Mouse (Mus musculus): ENCODE measurements at regions not wholly inside any gene's neighbourhood (a gene's known extent, or its start where the extent isn't known, plus 50 kb on each side); places are given as distances from the start of the nearest gene placed in this dataset.

GRCm38 (mm10) chr9:69705942-69706341, 54.8 kb downstream of the Foxb1 start:
- Histone ChIP-seq H3K4me1 (ENCODE audit: control insufficient read depth, insufficient read depth, insufficient read length, low read length) (no peaks in the 10 kb centered on the region; the same call in 1 of the 2 replicates), H3K4me3 (ENCODE audit: insufficient read depth, low read depth, low read length) (no peak overlapping the region), H3K27ac (replicated peaks; ENCODE audit: low read depth, low read length) (0 out of 2 replicates have a peak overlapping the region, but pooled peaks have one; percentile 14)

GRCm38 (mm10) chr9:69705071-69705470, 55.7 kb downstream of the Foxb1 start:
- H3K4me3 ChIP-seq (ENCODE audit: insufficient read depth, low read depth, low read length), result no peak overlapping the region
- H3K27ac ChIP-seq (replicated peaks; ENCODE audit: low read depth, low read length), result no peak overlapping the region
- no peaks in the 10 kb centered on the region; the same call in 1 of the 2 replicates for H3K4me1 ChIP-seq (ENCODE audit: control insufficient read depth, insufficient read depth, insufficient read length, low read length)

- H3K27ac ChIP-seq (replicated peaks; ENCODE audit: low read depth, low read length), result no peak overlapping the region
- no peak overlapping the region for H3K4me3 ChIP-seq (ENCODE audit: insufficient read depth, low read depth, low read length)
- H3K4me1 ChIP-seq (ENCODE audit: control insufficient read depth, insufficient read depth, insufficient read length, low read length), result no peaks in the 10 kb centered on the region; the same call in 1 of the 2 replicates
Observed at GRCm38 (mm10) chr9:69703731-69704130, 57.0 kb downstream of the Foxb1 start.

- H3K27ac ChIP-seq (replicated peaks; ENCODE audit: low read depth, low read length), result no peak overlapping the region
- no peaks in the 10 kb centered on the region; the same call in 1 of the 2 replicates for H3K4me1 ChIP-seq (ENCODE audit: control insufficient read depth, insufficient read depth, insufficient read length, low read length)
- H3K4me3 ChIP-seq (ENCODE audit: insufficient read depth, low read depth, low read length), result no peak overlapping the region
Observed at GRCm38 (mm10) chr9:69702156-69702928, 58.4 kb downstream of the Foxb1 start.

GRCm38 (mm10) chr9:69700696-69701095, 60.0 kb downstream of the Foxb1 start:
- Histone ChIP-seq H3K4me3 (ENCODE audit: insufficient read depth, low read depth, low read length) (no peak overlapping the region), H3K4me1 (ENCODE audit: control insufficient read depth, insufficient read depth, insufficient read length, low read length) (no peaks in the 10 kb centered on the region), H3K27ac (replicated peaks; ENCODE audit: low read depth, low read length) (no peak overlapping the region)

GRCm38 (mm10) chr9:69691756-69692155, 69.0 kb downstream of the Foxb1 start:
- no peaks in the 10 kb centered on the region for H3K4me1 ChIP-seq (ENCODE audit: control insufficient read depth, insufficient read depth, insufficient read length, low read length)
- no peak overlapping the region for H3K4me3 ChIP-seq (ENCODE audit: insufficient read depth, low read depth, low read length)
- H3K27ac ChIP-seq (replicated peaks; ENCODE audit: low read depth, low read length), result no peak overlapping the region

- no peak overlapping the region for H3K27ac ChIP-seq (replicated peaks; ENCODE audit: low read depth, low read length)
Observed at GRCm38 (mm10) chr9:69687349-69688123, 73.2 kb downstream of the Foxb1 start.

GRCm38 (mm10) chr9:69686766-69687165, 74.0 kb downstream of the Foxb1 start:
- H3K27ac ChIP-seq (replicated peaks; ENCODE audit: low read depth, low read length), result no peak overlapping the region

More at GRCm38 (mm10) chr9:69687349-69688123, 73.2 kb downstream of the Foxb1 start:
- no peaks in the 10 kb centered on the region for H3K4me1 ChIP-seq (ENCODE audit: control insufficient read depth, insufficient read depth, insufficient read length, low read length)
- H3K4me3 ChIP-seq (ENCODE audit: insufficient read depth, low read depth, low read length), result no peak overlapping the region

GRCm38 (mm10) chr9:69685630-69686029, 75.1 kb downstream of the Foxb1 start:
- Histone ChIP-seq H3K4me1 (ENCODE audit: control insufficient read depth, insufficient read depth, insufficient read length, low read length) (no peaks in the 10 kb centered on the region), H3K4me3 (ENCODE audit: insufficient read depth, low read depth, low read length) (no peak overlapping the region), H3K27ac (replicated peaks; ENCODE audit: low read depth, low read length) (no peak overlapping the region)

More at GRCm38 (mm10) chr9:69686766-69687165, 74.0 kb downstream of the Foxb1 start:
- H3K4me3 ChIP-seq (ENCODE audit: insufficient read depth, low read depth, low read length), result no peak overlapping the region
- no peaks in the 10 kb centered on the region for H3K4me1 ChIP-seq (ENCODE audit: control insufficient read depth, insufficient read depth, insufficient read length, low read length)

GRCm38 (mm10) chr9:69681372-69682213, 79.1 kb downstream of the Foxb1 start:
- H3K27ac ChIP-seq (replicated peaks; ENCODE audit: low read depth, low read length), result no peak overlapping the region
- no peaks in the 10 kb centered on the region for H3K4me1 ChIP-seq (ENCODE audit: control insufficient read depth, insufficient read depth, insufficient read length, low read length)
- no peak overlapping the region for H3K4me3 ChIP-seq (ENCODE audit: insufficient read depth, low read depth, low read length)

GRCm38 (mm10) chr9:69678634-69679033, 82.1 kb downstream of the Foxb1 start:
- no peak overlapping the region for H3K4me3 ChIP-seq (ENCODE audit: insufficient read depth, low read depth, low read length)
- H3K4me1 ChIP-seq (ENCODE audit: control insufficient read depth, insufficient read depth, insufficient read length, low read length), result no peaks in the 10 kb centered on the region
- H3K27ac ChIP-seq (replicated peaks; ENCODE audit: low read depth, low read length), result no peak overlapping the region

GRCm38 (mm10) chr9:69673463-69674105, 87.2 kb downstream of the Foxb1 start:
- Histone ChIP-seq H3K27ac (replicated peaks; ENCODE audit: low read depth, low read length) (no peak overlapping the region), H3K4me1 (ENCODE audit: control insufficient read depth, insufficient read depth, insufficient read length, low read length) (no peaks in the 10 kb centered on the region), H3K4me3 (ENCODE audit: insufficient read depth, low read depth, low read length) (no peak overlapping the region)

GRCm38 (mm10) chr9:69672657-69673462, 87.9 kb downstream of the Foxb1 start:
- H3K4me3 ChIP-seq (ENCODE audit: insufficient read depth, low read depth, low read length), result no peak overlapping the region
- no peak overlapping the region for H3K27ac ChIP-seq (replicated peaks; ENCODE audit: low read depth, low read length)
- no peaks in the 10 kb centered on the region for H3K4me1 ChIP-seq (ENCODE audit: control insufficient read depth, insufficient read depth, insufficient read length, low read length)

- Histone ChIP-seq H3K4me3 (ENCODE audit: insufficient read depth, low read depth, low read length) (no peak overlapping the region), H3K27ac (replicated peaks; ENCODE audit: low read depth, low read length) (no peak overlapping the region)
Observed at GRCm38 (mm10) chr9:69671199-69671598, 89.5 kb downstream of the Foxb1 start.

More at GRCm38 (mm10) chr9:69671199-69671598, 89.5 kb downstream of the Foxb1 start:
- no peaks in the 10 kb centered on the region for H3K4me1 ChIP-seq (ENCODE audit: control insufficient read depth, insufficient read depth, insufficient read length, low read length)
